Mouse (Mus musculus): ENCODE data around the gene Tspan14.

Gene Tspan14

GRCm38 (mm10) chr14:40952301-40952700 is 14.3 kb downstream of the Tspan14 start:
- no peak for DNase-seq (ENCODE audit: low read depth, low spot score)

- no peak for DNase-seq (ENCODE audit: low read depth, low spot score)
Measured at GRCm38 (mm10) chr14:40949730-40950614, 16.6 kb downstream of the Tspan14 start.

- DNase-seq (ENCODE audit: low read depth, low spot score): no peak
Measured at GRCm38 (mm10) chr14:40949047-40949446, 17.6 kb downstream of the Tspan14 start.

- no peak for DNase-seq (ENCODE audit: low read depth, low spot score)
Measured at GRCm38 (mm10) chr14:40948522-40948921, 18.1 kb downstream of the Tspan14 start.

GRCm38 (mm10) chr14:40947431-40948394 is 18.9 kb downstream of the Tspan14 start:
- DNase-seq (ENCODE audit: low read depth, low spot score): no peak

GRCm38 (mm10) chr14:40943802-40944201 is 22.8 kb downstream of the Tspan14 start:
- no peak for DNase-seq (ENCODE audit: low read depth, low spot score)

GRCm38 (mm10) chr14:40942429-40942828 is 24.2 kb downstream of the Tspan14 start:
- DNase-seq (ENCODE audit: low read depth, low spot score): no peak

- DNase-seq (ENCODE audit: low read depth, low spot score): no peak
Measured at GRCm38 (mm10) chr14:40938380-40938987, 28.1 kb downstream of the Tspan14 start.

- DNase-seq (ENCODE audit: low read depth, low spot score): no peak
Measured at GRCm38 (mm10) chr14:40937052-40937451, 29.6 kb downstream of the Tspan14 start.

GRCm38 (mm10) chr14:40935481-40935880 is 31.1 kb downstream of the Tspan14 start:
- no peak for DNase-seq (ENCODE audit: low read depth, low spot score)

GRCm38 (mm10) chr14:40935054-40935453 is 31.6 kb downstream of the Tspan14 start:
- DNase-seq (ENCODE audit: low read depth, low spot score): no peak

- DNase-seq (ENCODE audit: low read depth, low spot score): no peak
Measured at GRCm38 (mm10) chr14:40933328-40933727, 33.3 kb downstream of the Tspan14 start.

- DNase-seq (ENCODE audit: low read depth, low spot score): no peak
Measured at GRCm38 (mm10) chr14:40932225-40932624, 34.4 kb downstream of the Tspan14 start.

- no peak for DNase-seq (ENCODE audit: low read depth, low spot score)
Measured at GRCm38 (mm10) chr14:40931115-40931829, 35.3 kb downstream of the Tspan14 start.

- DNase-seq (ENCODE audit: low read depth, low spot score): no peak
Measured at GRCm38 (mm10) chr14:40929943-40930342, 36.7 kb downstream of the Tspan14 start.

- DNase-seq (ENCODE audit: low read depth, low spot score): no peak
Measured at GRCm38 (mm10) chr14:40928897-40929296, 37.7 kb downstream of the Tspan14 start.

- no peak for DNase-seq (ENCODE audit: low read depth, low spot score)
Measured at GRCm38 (mm10) chr14:40927041-40927440, 39.6 kb downstream of the Tspan14 start.

- no peak for DNase-seq (ENCODE audit: low read depth, low spot score)
Measured at GRCm38 (mm10) chr14:40924378-40925113, 42.1 kb downstream of the Tspan14 start.

- no peak for DNase-seq (ENCODE audit: low read depth, low spot score)
Measured at GRCm38 (mm10) chr14:40921241-40921640, 45.4 kb downstream of the Tspan14 start.

GRCm38 (mm10) chr14:40919521-40919920 is 47.1 kb downstream of the Tspan14 start:
- DNase-seq (ENCODE audit: low read depth, low spot score): no peak

Data from retina, postnatal 7 days (tissue).